Mouse (Mus musculus) intestine, postnatal 0 days (tissue): ENCODE measurements around the gene Casc1. TPM values are rescaled to one million over a fixed set of nuclear protein-coding genes. Genes with fewer than 3 reads are reported as not detected.
"Not testable (repeated sequence)": the region's sequence is repeated elsewhere in the genome, so short reads cannot be mapped to it uniquely, and the experiment has no call there.

Source experiments
- ATAC-seq: fragments of 200-750 bp; cut with Nextera tagmentation; 2 replicates; pipeline ENCODE4 v1.8.0; 2017; ENCODE audit warnings: mild to moderate bottlenecking, moderate TSS enrichment, moderate library complexity
- H3K27ac ChIP-seq: fragments of 300-500 bp; sonication (generic); 2 replicates; pipeline ENCODE4 v1.5.1; 2014; ENCODE audit warnings: mild to moderate bottlenecking, low read depth, low read length, moderate library complexity
- H3K27me3 ChIP-seq: fragments of 300-500 bp; sonication (generic); replicated peaks from 2 replicates; pipeline ENCODE4 v1.6.1; 2014; ENCODE audit warnings: low read length, mixed read lengths; ENCODE audit not compliant: control insufficient read depth, insufficient read depth
- H3K36me3 ChIP-seq: fragments of 300-500 bp; sonication (generic); 2 replicates; pipeline ENCODE4 v1.6.1; 2014; ENCODE audit warnings: mild to moderate bottlenecking, moderate library complexity; ENCODE audit not compliant: control insufficient read depth, insufficient read depth
- H3K4me1 ChIP-seq: fragments of 300-500 bp; sonication (generic); replicated peaks from 2 replicates; pipeline ENCODE4 v1.6.1; 2014; ENCODE audit warnings: antibody characterized with exemption, low read length, mixed read lengths; ENCODE audit not compliant: control insufficient read depth, insufficient read depth
- H3K4me2 ChIP-seq: fragments of 300-500 bp; sonication (generic); replicated peaks from 2 replicates; pipeline ENCODE4 v1.6.1; 2014; ENCODE audit warnings: low read depth, mild to moderate bottlenecking, moderate library complexity
- H3K4me3 ChIP-seq: fragments of 300-500 bp; sonication (generic); 2 replicates; pipeline ENCODE4 v1.5.1; 2014; ENCODE audit warnings: low read depth, low read length
- H3K9ac ChIP-seq: fragments of 300-500 bp; sonication (generic); 2 replicates; pipeline ENCODE4 v1.6.1; 2014; ENCODE audit warnings: mild to moderate bottlenecking, low read depth, low read length
- H3K9me3 ChIP-seq: fragments of 300-500 bp; sonication (generic); 2 replicates; pipeline ENCODE4 v1.6.1; 2016; ENCODE audit warnings: mixed run types; ENCODE audit not compliant: control insufficient read depth
- CTCF ChIP-seq: sonication (generic); IDR thresholded peaks from 2 replicates; pipeline ENCODE4 v1.5.1; 2016; ENCODE audit warnings: low read depth, mild to moderate bottlenecking, control low read depth, antibody characterized with exemption, moderate library complexity
- WGBS: fragments of 180-500 bp; shearing (Covaris S2); extraction: QIAGEN DNeasy Blood & Tissue Kit; methylation state at CpG from one replicate; pipeline ENCODE4 v1.1.7; 2014; 5-methylcytosine and 5-hydroxymethylcytosine counted together
- polyA plus RNA-seq: library from polyadenylated mRNA; unstranded; fragments of >200 nt; fragmentation: Nextera tagmentation; extraction: Ambion mirVana; gene quantifications from 2 replicates; pipeline ENCODE4 v1.2.1, GENCODE M21; 2015

Gene Casc1
- polyA plus RNA-seq, 1 experiment from 2014 or later: 0.08 TPM

GRCm38 (mm10) chr6:145139236-145139635 lies 71.6 kb downstream of the Casc1 start:
- no peak for ATAC-seq
- WGBS: 77% methylated on average over 13 of the region's 13 CpGs

GRCm38 (mm10) chr6:145136831-145137230 lies 74.0 kb downstream of the Casc1 start:
- ATAC-seq: no peak
- Histone ChIP-seq H3K4me3 (no peak overlapping the region), H3K4me2 (no peak overlapping the region), H3K4me1 (no peaks in the 10 kb centered on the region), H3K9me3 (no peaks in the 10 kb centered on the region), H3K9ac (no peak overlapping the region), H3K27ac (no peak overlapping the region), H3K36me3 (no peaks in the 10 kb centered on the region), H3K27me3 (no peaks in the 10 kb centered on the region)
- TF ChIP-seq CTCF: no peak
- WGBS: 92% methylated on average over 5 of the region's 5 CpGs

More at GRCm38 (mm10) chr6:145139236-145139635, 71.6 kb downstream of the Casc1 start:
- H3K4me1 ChIP-seq: no peaks in the 10 kb centered on the region
- H3K4me3 ChIP-seq: no peak overlapping the region
- no peak overlapping the region for H3K9ac ChIP-seq
- H3K4me2 ChIP-seq: no peak overlapping the region
- TF ChIP-seq CTCF: no peak
- no peaks in the 10 kb centered on the region for H3K9me3 ChIP-seq
- no peaks in the 10 kb centered on the region for H3K27me3 ChIP-seq
- no peaks in the 10 kb centered on the region for H3K36me3 ChIP-seq
- no peak overlapping the region for H3K27ac ChIP-seq

- Histone ChIP-seq H3K9ac (no peak overlapping the region), H3K9me3 (no peaks in the 10 kb centered on the region), H3K27me3 (no peaks in the 10 kb centered on the region), H3K27ac (no peak overlapping the region), H3K4me3 (no peak overlapping the region), H3K4me1 (no peaks in the 10 kb centered on the region), H3K4me2 (no peak overlapping the region), H3K36me3 (no peaks in the 10 kb centered on the region)
- no peak for ATAC-seq
- TF ChIP-seq CTCF: no peak
- WGBS: 56% methylated on average over 9 of the region's 9 CpGs
Observed at GRCm38 (mm10) chr6:145135804-145136203, 75.0 kb downstream of the Casc1 start.

- Histone ChIP-seq H3K4me3 (no peak overlapping the region), H3K36me3 (no peaks in the 10 kb centered on the region), H3K9ac (no peak overlapping the region), H3K27me3 (no peaks in the 10 kb centered on the region), H3K4me2 (no peak overlapping the region), H3K4me1 (no peaks in the 10 kb centered on the region), H3K27ac (no peak overlapping the region), H3K9me3 (no peaks in the 10 kb centered on the region)
- WGBS: 60% methylated on average over 3 of the region's 3 CpGs
- ATAC-seq: no peak
- no peak for TF ChIP-seq CTCF
Observed at GRCm38 (mm10) chr6:145135295-145135694, 75.5 kb downstream of the Casc1 start.

DNA sequence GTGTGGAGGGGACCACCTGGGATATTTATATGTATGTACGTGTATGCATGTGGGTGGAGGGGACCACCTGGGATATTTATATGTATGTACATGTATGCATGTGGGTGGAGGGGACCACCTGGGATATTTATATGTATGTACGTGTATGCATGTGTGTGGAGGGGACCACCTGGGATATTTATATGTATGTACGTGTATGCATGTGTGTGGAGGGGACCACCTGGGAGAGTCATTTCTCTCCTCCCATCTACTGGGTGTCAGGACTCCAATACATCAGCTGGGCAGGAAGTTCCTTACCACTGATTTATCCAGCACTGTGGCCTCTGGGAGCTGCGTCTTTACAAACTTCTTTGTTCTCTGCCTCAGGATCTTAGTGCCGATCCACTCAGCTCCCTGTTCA lies 77.8 kb downstream of the Casc1 start:
- H3K4me3 ChIP-seq, H3K27ac ChIP-seq, H3K36me3 ChIP-seq, H3K4me1 ChIP-seq, H3K4me2 ChIP-seq, H3K27me3 ChIP-seq, ATAC-seq, H3K9ac ChIP-seq, H3K9me3 ChIP-seq: not testable (repeated sequence)
- 85% methylated on average over 5 of the region's 5 CpGs for WGBS

GRCm38 (mm10) chr6:145131991-145132390 lies 78.8 kb downstream of the Casc1 start:
- WGBS: 78% methylated on average over 5 of the region's 5 CpGs
- TF ChIP-seq CTCF: no peak
- Histone ChIP-seq H3K9ac (no peak overlapping the region), H3K9me3 (no peaks in the 10 kb centered on the region), H3K4me2 (no peak overlapping the region), H3K4me1 (no peaks in the 10 kb centered on the region), H3K36me3 (no peaks in the 10 kb centered on the region), H3K27me3 (no peaks in the 10 kb centered on the region), H3K4me3 (no peak overlapping the region), H3K27ac (no peak overlapping the region)
- no peak for ATAC-seq

GRCm38 (mm10) chr6:145129563-145129962 lies 81.2 kb downstream of the Casc1 start:
- Histone ChIP-seq H3K27ac (no peak overlapping the region), H3K4me1 (no peaks in the 10 kb centered on the region), H3K9ac (no peak overlapping the region), H3K4me3 (no peak overlapping the region), H3K27me3 (no peaks in the 10 kb centered on the region), H3K9me3 (no peaks in the 10 kb centered on the region), H3K36me3 (no peaks in the 10 kb centered on the region), H3K4me2 (no peak overlapping the region)
- WGBS: 81% methylated on average over 4 of the region's 4 CpGs
- no peak for TF ChIP-seq CTCF
- no peak for ATAC-seq
